In the genomic region with DNA sequence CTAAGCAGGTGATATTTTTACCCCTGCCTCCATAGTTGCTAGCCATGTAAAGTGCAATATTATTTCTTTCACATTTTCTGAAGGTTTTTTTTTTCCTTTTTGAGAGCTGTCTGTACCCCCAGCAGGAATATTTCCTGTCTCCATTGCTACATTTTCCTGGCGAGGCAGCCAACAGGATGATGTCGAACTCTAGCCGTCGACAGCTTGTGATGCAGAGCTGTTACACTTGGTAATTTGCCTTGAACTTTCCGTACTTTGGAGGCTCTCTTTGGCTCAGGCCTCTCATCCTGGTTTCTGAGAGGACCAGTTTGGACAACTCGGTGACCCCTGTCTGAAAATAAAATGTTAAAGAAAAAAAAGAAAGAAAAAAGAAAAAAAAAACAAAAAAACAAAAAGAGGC, we compare ENCODE assay signal across 18 mouse cellular contexts.
DNase-seq lines count a peak whose midpoint lies in the region; ATAC-seq and TF ChIP-seq lines count a peak whose summit lies in the region.
"Had no signal": no experiment of that assay in that cellular context is flagged by ENCODE, and none has a peak within 500 bp of the region (broad histone marks: within the 10 kb centered on the region; RNA-seq: fewer than 3 reads in every experiment).

No protein-coding gene starts in this region.

- no peak overlapping the region for H3K4me3 ChIP-seq in kidney, postnatal 0 days (replicated peaks; ENCODE audit: low read depth, low read length)
- no peak overlapping the region for H3K4me3 ChIP-seq in kidney, embryonic 16.5 days (ENCODE audit: low read length)
- H3K4me3 ChIP-seq: heart, embryonic 15.5 days; limb, embryonic 10.5 days; neural tube, embryonic 12.5 days had no signal

- H3K27me3 ChIP-seq in kidney, postnatal 0 days (ENCODE audit: insufficient read depth, low read length): no peaks in the 10 kb centered on the region
- H3K27me3 ChIP-seq in kidney, embryonic 16.5 days (ENCODE audit: insufficient read depth, low read length): no peaks in the 10 kb centered on the region
- H3K27me3 ChIP-seq: heart, embryonic 15.5 days; neural tube, embryonic 12.5 days had no signal

- H3K4me2 ChIP-seq in kidney, postnatal 0 days (ENCODE audit: low read length): no peak overlapping the region
- H3K4me2 ChIP-seq in kidney, embryonic 16.5 days (replicated peaks; ENCODE audit: low read depth, low read length): no peak overlapping the region
- H3K4me2 ChIP-seq: heart, embryonic 15.5 days; neural tube, embryonic 12.5 days had no signal

- H3K4me1 ChIP-seq in kidney, postnatal 0 days (replicated peaks; ENCODE audit: insufficient read depth, low read length): no peaks in the 10 kb centered on the region
- H3K4me1 ChIP-seq in kidney, embryonic 16.5 days (ENCODE audit: insufficient read depth, low read length): no peaks in the 10 kb centered on the region
- H3K4me1 ChIP-seq: limb, embryonic 10.5 days; neural tube, embryonic 12.5 days had no signal

- no peak overlapping the region for H3K27ac ChIP-seq in kidney, postnatal 0 days
- no peak overlapping the region for H3K27ac ChIP-seq in kidney, embryonic 16.5 days (ENCODE audit: low read length)
- H3K27ac ChIP-seq: heart, embryonic 15.5 days; limb, embryonic 10.5 days; neural tube, embryonic 12.5 days had no signal

- peak; percentile 31 for DNase-seq in adrenal gland, postnatal 14 days
- DNase-seq in adrenal gland, adult 18-20 months (ENCODE audit: low spot score in 2 of 2): no peak
- DNase-seq in kidney, postnatal 0 days (ENCODE audit: low spot score): peak; percentile 28
- peak; percentile 78 for DNase-seq in heart, adult 8-10 months (ENCODE audit: low spot score)
- DNase-seq in lung, postnatal 10 days: peak; percentile 72
- DNase-seq in spleen, postnatal 36 days (ENCODE audit: low spot score in 2 of 2): no peak
- DNase-seq in right cerebral cortex, postnatal 4 days: no peak
- DNase-seq: B cell, adult 2 months; cerebellum, adult 18-20 months; midbrain, embryonic 14.5 days; retina, postnatal 1 day had no signal

- no peak overlapping the region for H3K9ac ChIP-seq in kidney, postnatal 0 days (ENCODE audit: low read depth, low read length)
- no peak overlapping the region for H3K9ac ChIP-seq in kidney, embryonic 16.5 days (replicated peaks; ENCODE audit: low read length)
- H3K9ac ChIP-seq: heart, embryonic 15.5 days; neural tube, embryonic 12.5 days had no signal

- TF ChIP-seq CTCF in kidney, postnatal 0 days (IDR thresholded peaks at IDR 0.05; ENCODE audit: low read depth): no peak

- 37% methylated on average over 6 of the region's 6 CpGs for WGBS in kidney, postnatal 0 days
- 45% methylated on average over 6 of the region's 6 CpGs for WGBS in kidney, embryonic 16.5 days

- ATAC-seq in kidney, postnatal 0 days (replicated peaks; ENCODE audit: low FRiP score, low read depth): no peak
- no peak for ATAC-seq in kidney, embryonic 16.5 days (ENCODE audit: low FRiP score, low TSS enrichment)
- ATAC-seq: activated CD4-positive, CD25-positive, alpha-beta regulatory T cell, adult 4 months; forebrain, embryonic 16.5 days had no signal

- H3K9me3 ChIP-seq in kidney, postnatal 0 days (replicated peaks; ENCODE audit: low read length): no peaks in the 10 kb centered on the region
- H3K9me3 ChIP-seq in kidney, embryonic 16.5 days (ENCODE audit: low read length): no peaks in the 10 kb centered on the region
- H3K9me3 ChIP-seq: G1E; heart, embryonic 15.5 days; limb, embryonic 10.5 days; neural tube, embryonic 12.5 days had no signal

- H3K36me3 ChIP-seq in kidney, postnatal 0 days (ENCODE audit: insufficient read depth, low read length): no peaks in the 10 kb centered on the region
- H3K36me3 ChIP-seq in kidney, embryonic 16.5 days (ENCODE audit: insufficient read depth, low read length): no peaks in the 10 kb centered on the region
- H3K36me3 ChIP-seq: G1E; heart, embryonic 15.5 days; limb, embryonic 10.5 days; neural tube, embryonic 12.5 days had no signal

Comparison
In these comparisons a context has a peak if more than half of its experiments do, and no peak if none do; other contexts are left out.
1. DNase-seq: peak in adrenal gland, postnatal 14 days (single experiment), kidney, postnatal 0 days (single experiment), heart, adult 8-10 months (single experiment) and lung, postnatal 10 days (single experiment); none in adrenal gland, adult 18-20 months (0 of 2), spleen, postnatal 36 days (0 of 2) and right cerebral cortex, postnatal 4 days (single experiment).